Mouse (Mus musculus): ENCODE measurements at regions not wholly inside any gene's neighbourhood (a gene's known extent, or its start where the extent isn't known, plus 50 kb on each side); places are given as distances from the start of the nearest gene placed in this dataset.

DNA sequence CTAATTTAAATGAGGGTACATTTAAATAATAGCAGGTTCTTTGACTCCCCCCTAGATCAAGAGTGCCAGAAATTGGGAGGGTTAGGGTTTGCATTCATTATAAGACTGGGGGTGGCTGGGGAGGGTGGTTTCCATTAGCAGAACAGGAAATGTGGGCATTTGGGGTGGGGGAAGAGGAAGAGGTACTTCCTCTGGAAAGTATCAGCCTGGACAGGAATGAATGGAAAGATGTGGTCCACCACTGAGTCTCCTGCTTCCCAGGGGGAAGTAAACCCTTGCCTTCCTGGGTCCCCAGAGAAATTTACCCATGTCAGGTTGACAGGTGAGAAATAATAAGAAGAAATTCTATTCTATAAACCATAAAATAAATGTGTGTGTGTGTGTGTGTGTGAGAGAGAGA is 171.5 kb upstream of the Serpine2 start:
- DNase-seq (ENCODE audit: low spot score in 2 of 2): no peak

DNA sequence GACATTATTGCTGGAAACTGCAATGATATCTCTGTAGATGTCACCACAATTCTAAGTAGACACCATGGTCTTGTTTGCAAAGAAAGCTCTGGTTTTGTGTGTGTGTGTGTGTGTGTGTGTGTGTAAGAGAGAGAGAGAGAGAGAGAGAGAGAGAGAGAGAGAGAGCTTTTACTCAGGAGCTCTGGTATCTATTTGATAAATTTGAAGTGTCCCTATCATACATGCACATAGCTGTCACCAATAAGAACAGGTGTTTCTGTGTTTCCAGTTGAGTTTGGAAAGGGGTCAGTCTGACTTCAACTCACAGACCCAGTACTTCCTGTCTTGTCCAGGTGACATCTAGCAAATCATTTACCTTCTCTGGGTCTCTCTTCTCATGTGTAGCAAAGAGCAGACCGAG is 169.7 kb upstream of the Serpine2 start:
- no peak for DNase-seq (ENCODE audit: low spot score in 2 of 2)

DNA sequence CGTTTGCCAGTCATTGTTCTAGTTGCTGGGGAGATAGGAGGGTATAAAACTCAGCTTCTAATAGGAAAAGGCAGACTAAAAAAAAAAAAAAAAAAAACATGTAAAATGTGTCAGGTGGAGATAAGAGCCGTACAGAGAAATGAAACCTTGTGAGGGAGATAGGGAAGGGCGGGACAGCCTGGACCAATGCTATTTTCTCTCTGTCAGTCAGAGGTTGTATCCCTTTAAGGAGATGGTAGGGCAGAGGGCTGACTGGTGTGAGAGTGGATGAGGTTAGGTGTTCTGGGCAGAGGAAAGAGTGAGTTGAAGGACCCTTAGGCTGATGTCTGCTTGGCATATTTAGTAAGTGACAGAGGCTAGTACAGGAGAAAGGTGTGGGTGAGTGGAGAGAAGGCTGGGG is 169.2 kb upstream of the Serpine2 start:
- no peak for DNase-seq (ENCODE audit: low spot score in 2 of 2)

DNA sequence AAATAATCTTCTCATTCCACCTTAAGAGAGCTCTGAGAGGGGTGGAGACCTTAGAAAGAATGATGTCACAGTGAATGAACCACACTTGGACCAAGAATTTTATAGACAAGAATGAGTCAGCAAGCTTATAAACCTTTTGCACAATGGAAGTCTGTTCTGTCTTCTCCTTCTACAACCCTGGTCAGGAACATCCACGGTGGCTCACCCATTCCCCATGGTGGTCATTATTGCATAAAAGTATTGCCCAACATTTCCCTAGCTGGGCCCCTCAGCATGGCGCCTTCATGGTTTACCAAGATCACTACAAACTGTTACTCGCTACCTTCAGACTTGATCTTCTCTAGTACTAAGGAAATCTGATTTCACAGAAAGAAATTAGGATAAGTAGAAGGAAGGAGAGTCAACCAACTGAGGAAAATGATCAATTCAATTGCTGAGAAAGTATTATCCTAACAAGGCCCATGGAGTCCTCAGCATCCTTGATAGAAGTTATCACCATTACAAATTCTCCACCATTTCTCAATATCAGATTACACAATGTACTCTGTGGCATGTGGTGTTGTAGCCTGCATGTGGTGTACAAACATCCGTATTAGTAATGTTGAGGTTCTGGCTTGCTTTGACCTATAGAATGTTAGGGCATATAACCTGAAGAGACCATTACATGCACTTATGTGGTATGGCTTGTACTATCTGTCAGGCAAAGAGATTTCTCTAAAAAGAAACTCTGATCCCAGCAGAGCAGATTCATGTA is 165.1 kb upstream of the Serpine2 start:
- no peak for DNase-seq (ENCODE audit: low spot score in 2 of 2)

GRCm38 (mm10) chr1:80023518-80024095 is 162.6 kb upstream of the Serpine2 start:
- no peak for DNase-seq (ENCODE audit: low spot score in 2 of 2)

DNA sequence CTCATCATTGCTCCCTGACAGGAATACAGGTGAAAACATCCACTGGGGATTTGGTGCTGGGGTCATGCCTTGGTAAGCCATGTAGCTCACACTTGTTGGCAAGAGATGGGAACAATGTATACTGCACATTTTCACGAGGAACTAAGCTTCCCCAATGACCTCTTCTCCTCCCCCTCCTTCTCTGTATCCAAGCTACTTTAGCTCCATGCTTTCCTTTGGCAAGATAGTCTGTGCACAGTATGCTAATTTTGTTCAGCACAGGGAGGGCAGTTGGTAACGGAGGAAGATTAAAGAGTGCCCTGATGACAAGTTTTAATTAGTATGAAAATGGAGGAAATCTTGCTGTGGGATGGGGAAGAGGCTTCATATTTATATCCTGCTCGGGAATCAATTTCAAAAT is 160.9 kb upstream of the Serpine2 start:
- no peak for DNase-seq (ENCODE audit: low spot score in 2 of 2)

DNA sequence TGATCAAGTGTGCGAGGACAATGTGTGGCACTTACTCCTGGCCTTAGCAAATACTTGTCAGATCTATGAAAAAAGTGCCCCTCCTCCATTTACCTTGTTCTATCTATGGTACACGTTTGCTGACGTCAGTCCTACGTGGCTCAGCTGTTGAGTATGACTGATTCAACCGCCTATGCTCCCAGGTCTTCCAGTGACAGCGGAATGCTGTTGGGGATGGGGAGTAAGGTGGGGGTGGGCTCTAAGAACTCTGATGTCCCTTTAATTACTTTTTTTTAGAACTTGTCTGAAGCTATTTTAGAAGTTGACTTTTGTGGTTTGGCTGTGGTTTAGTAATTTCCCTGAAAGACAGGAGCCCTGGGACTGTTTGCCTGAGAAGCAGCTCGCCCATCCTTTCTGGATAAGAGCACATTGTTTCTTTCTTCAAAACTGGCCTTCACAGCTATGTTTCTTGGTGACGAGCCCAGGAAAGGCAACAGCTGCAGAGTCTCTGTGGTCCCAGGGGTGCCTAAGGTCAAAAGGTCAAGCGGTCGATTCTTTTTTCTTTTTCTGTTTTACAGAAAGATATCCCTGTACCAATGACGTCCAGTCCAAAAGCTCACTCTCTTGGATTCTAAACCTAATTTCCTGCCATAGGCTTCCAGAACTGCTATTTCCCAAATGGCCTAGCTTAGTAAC is 157.5 kb upstream of the Serpine2 start:
- DNase-seq (ENCODE audit: low spot score in 2 of 2): no peak

DNA sequence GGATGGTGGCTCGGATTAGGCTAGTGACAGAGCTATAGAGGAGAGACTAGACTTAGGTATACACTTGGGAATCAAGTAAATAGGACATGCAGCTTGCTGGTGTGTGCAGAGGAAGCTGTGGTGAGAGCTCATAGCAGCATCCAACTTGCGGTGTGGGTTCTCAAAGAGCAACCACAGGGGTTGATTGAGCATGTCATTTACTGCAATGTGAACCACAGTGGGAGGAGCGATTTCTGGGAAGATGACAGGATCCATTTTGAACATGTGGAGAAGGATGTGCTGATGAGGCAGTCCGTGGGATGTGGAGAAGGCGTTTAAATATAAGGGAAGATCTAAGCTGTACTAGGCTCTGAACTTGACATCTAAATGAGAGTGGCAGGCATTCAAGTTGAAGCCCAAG is 154.5 kb upstream of the Serpine2 start:
- DNase-seq (ENCODE audit: low spot score in 2 of 2): no peak

- DNase-seq (ENCODE audit: low spot score in 2 of 2): no peak
Observed at GRCm38 (mm10) chr1:80014586-80014985, 153.6 kb upstream of the Serpine2 start.

DNA sequence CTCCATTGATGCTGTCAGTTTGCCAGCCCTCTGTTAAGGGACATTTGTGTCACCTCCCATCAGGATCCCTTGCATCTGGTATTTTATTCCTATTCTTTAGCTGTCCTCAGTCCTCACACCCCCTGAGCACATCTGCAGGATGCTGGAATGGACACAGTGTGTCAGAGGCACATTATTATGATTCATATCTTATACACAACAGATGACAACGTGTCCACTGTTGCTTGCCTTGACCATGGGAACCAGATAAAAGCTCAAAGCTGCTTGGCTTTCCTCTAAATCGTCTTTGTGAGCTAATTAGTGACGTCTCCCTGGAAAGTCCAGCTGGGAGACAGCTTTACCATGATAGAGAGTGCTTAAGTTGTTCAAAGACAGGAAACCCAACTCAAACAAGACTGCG is 149.7 kb upstream of the Serpine2 start:
- no peak for DNase-seq (ENCODE audit: low spot score in 2 of 2)

DNA sequence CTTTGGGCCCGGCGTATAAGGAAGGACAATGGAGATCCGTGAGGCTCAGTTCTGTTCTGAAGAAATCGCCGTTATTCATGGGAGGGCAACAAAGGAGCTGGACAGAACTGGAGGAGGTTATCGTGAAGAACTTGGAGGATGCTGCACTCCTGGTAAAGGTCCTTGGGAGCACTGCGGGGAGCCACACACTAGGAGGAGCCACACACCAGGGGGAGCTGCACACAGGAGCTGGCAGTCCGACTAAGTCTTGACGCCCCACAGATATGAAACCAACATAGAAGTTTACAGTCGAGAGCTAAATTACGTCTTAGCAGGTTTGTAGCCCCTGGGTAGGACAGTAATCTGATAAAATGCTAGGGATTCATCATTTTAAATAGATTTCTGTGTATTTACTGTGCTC is 138.1 kb upstream of the Serpine2 start:
- no peak for DNase-seq (ENCODE audit: low spot score in 2 of 2)

GRCm38 (mm10) chr1:79997911-79998310 is 136.9 kb upstream of the Serpine2 start:
- DNase-seq (ENCODE audit: low spot score in 2 of 2): no peak

GRCm38 (mm10) chr1:79997456-79997855 is 136.5 kb upstream of the Serpine2 start:
- no peak for DNase-seq (ENCODE audit: low spot score in 2 of 2)

DNA sequence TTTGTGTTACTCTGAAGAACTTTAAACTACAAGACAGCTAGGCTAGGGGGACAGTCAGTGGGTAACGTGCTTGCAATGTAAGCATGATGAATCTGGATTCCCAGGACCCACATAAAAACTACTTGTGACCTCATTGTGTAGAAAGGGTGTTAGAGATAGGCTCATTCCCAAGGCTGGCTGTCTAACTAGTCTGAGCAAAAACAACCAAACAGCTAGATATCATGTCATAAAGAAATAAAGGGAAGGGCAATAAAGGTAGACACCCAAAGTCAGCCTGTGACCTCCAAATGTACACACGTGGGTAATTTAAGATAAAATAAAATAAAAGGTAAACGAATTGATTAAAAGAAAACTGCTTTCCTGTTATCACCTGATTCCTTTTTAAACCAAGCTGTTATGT is 123.7 kb upstream of the Serpine2 start:
- no peak for DNase-seq (ENCODE audit: low spot score in 2 of 2)

DNA sequence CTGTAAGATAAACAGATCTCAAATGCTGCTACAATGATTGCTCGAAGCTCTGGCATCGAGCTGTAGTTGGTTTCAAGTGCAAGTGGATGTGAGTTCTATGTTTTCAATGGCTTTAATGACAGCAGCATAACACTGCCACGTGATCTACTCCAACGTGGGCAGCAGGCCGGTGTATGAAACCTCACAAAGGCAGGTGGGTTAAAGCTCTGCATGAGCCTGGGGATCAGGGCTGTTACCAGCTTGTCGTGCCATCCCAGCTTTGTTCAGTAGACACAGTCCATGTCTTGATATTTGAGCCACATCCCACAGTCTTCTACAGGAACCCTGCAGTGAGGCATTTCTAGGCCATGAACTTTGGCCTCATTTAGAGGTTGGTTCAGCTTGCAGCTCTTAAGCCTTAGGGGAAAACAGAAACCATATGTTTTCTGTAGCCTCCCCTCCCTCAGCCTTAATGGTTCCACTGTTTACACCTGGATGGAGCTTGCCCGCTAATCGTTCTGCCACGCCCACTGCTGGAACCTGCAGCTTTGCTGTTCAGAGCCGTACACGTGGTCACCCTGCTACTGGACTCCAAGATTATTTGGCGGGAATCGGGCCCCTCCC is 121.8 kb upstream of the Serpine2 start:
- no peak for DNase-seq (ENCODE audit: low spot score in 2 of 2)

- DNase-seq (ENCODE audit: low spot score in 2 of 2): no peak
Observed at GRCm38 (mm10) chr1:79979863-79980262, 118.9 kb upstream of the Serpine2 start.

DNA sequence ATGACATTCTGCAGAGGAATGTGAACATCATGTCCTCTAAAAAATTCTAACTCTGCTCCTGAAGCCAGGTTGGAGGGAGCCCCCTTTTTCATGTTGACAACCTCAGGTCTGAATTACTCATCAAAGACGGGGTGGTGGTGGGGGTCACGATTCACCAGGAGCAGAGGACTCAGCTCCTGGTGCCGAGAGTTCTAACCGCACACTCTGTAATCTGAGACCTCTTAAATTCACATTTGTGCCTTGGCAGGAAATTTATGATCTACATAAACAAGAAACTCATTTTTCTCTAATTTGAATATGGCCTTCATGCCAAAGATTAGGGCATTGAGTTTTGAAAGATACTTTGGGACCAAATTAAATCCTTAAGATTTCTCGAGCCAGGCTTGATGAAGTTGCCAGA is 117.2 kb upstream of the Serpine2 start:
- no peak for DNase-seq (ENCODE audit: low spot score in 2 of 2)

DNA sequence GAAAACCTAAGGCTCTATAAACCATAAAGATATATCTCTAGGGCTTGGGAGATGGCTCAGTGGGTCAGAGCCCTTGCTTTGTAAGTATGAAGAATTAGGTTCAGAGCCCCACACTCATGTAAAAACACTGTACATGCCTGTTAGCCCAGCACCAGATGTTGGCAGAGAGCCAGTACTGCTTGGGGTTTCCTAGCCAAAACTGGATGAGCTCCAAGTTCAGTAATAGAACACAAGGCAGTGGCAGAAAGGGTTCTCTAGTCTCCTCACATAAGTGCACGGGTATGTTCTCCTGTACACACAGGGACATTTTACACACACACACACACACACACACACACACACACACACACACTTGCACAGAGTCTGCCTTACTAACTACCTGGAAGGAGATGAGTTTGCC is 95.1 kb upstream of the Serpine2 start:
- no peak for DNase-seq (ENCODE audit: low spot score in 2 of 2)

GRCm38 (mm10) chr1:79944231-79944630 is 83.3 kb upstream of the Serpine2 start:
- DNase-seq (ENCODE audit: low spot score in 2 of 2): no peak

- DNase-seq (ENCODE audit: low spot score in 2 of 2): no peak
Observed at GRCm38 (mm10) chr1:79932435-79932834, 71.5 kb upstream of the Serpine2 start.

GRCm38 (mm10) chr1:79927740-79928139 is 66.8 kb upstream of the Serpine2 start:
- DNase-seq (ENCODE audit: low spot score in 2 of 2): no peak

DNA sequence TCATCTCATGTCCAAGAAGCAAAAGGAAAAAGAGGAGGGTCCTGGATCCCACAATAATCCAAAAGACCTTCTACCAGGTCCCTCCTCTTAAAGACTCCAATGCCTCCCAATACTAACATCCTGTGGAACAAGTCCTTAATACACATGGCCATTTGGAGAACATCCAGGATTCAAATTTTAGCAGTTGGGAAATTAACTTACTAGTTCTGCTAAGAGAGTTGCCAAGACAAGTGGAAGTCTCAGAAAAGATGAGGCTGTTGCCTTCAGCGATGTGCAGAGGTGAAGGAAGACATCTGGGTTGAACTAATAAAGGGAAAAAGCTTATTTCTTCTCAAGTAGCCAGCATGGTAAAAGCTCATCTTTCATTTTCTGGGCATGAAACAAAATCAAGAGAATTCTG is 64.8 kb upstream of the Serpine2 start:
- DNase-seq (ENCODE audit: low spot score in 2 of 2): no peak

All from left cerebral cortex, adult 18-20 months (tissue).